Mouse (Mus musculus): Measurements from ENCODE around the gene Cep104. TPM values are rescaled to one million over a fixed set of nuclear protein-coding genes. Genes with fewer than 3 reads are reported as not detected.
A peak's percentile ranks its signal among the peaks of the same experiment; 100 is the strongest.

Cep104 gene
- total RNA-seq, 2 experiments from 2014 or later = 22.1 to 23.1 TPM

GRCm38 (mm10) chr4:153980470-153980869 lies 5.5 kb downstream of the Cep104 start:
- no peak for DNase-seq (ENCODE audit: low spot score in 2 of 2)

GRCm38 (mm10) chr4:153992715-153993114 lies 17.7 kb downstream of the Cep104 start:
- DNase-seq (ENCODE audit: low spot score in 2 of 2) = no peak

GRCm38 (mm10) chr4:153993505-153993904 lies 18.5 kb downstream of the Cep104 start:
- no peak for DNase-seq (ENCODE audit: low spot score in 2 of 2)

- no peak for DNase-seq (ENCODE audit: low spot score in 2 of 2)
These were observed 30.5 kb downstream of the Cep104 start for GRCm38 (mm10) chr4:154005488-154005887.

GRCm38 (mm10) chr4:154006264-154006663 lies 31.3 kb downstream of the Cep104 start:
- no peak for DNase-seq (ENCODE audit: low spot score in 2 of 2)

- DNase-seq (ENCODE audit: low spot score in 2 of 2) = no peak
These were observed 32.8 kb downstream of the Cep104 start for GRCm38 (mm10) chr4:154007759-154008158.

GRCm38 (mm10) chr4:154010907-154011645 lies 36.1 kb downstream of the Cep104 start:
- no peak for DNase-seq (ENCODE audit: low spot score in 2 of 2)

- DNase-seq (ENCODE audit: low spot score in 2 of 2) = peak; percentile 48 to 69
These were observed 36.7 kb downstream of the Cep104 start, which contains the start of gene Lrrc47 for GRCm38 (mm10) chr4:154011646-154012089. Lrrc47 (plus strand) TSS chr4:154011731.

- no peak for DNase-seq (ENCODE audit: low spot score in 2 of 2)
These were observed 37.3 kb downstream of the Cep104 start for GRCm38 (mm10) chr4:154012132-154012882.

GRCm38 (mm10) chr4:154015476-154015875 lies 40.5 kb downstream of the Cep104 start:
- no peak for DNase-seq (ENCODE audit: low spot score in 2 of 2)

GRCm38 (mm10) chr4:154019571-154019970 lies 44.6 kb downstream of the Cep104 start:
- DNase-seq (ENCODE audit: low spot score in 2 of 2) = no peak

- no peak for DNase-seq (ENCODE audit: low spot score in 2 of 2)
These were observed 46.4 kb downstream of the Cep104 start for GRCm38 (mm10) chr4:154021432-154021831.

GRCm38 (mm10) chr4:154022407-154022806 lies 47.4 kb downstream of the Cep104 start:
- no peak for DNase-seq (ENCODE audit: low spot score in 2 of 2)

- DNase-seq (ENCODE audit: low spot score in 2 of 2) = no peak
These were observed 47.9 kb downstream of the Cep104 start for GRCm38 (mm10) chr4:154022844-154023243.

- no peak for DNase-seq (ENCODE audit: low spot score in 2 of 2)
These were observed 49.0 kb downstream of the Cep104 start for GRCm38 (mm10) chr4:154023754-154024601.

- no peak for DNase-seq (ENCODE audit: low spot score in 2 of 2)
These were observed 49.9 kb downstream of the Cep104 start for GRCm38 (mm10) chr4:154024729-154025521.

- peak; percentile 43 to 60 for DNase-seq (ENCODE audit: low spot score in 2 of 2)
These were observed 50.8 kb downstream of the Cep104 start, which contains the start of gene Smim1 for GRCm38 (mm10) chr4:154025641-154026440. Smim1 (minus strand) TSS chr4:154026230.

GRCm38 (mm10) chr4:154026441-154026761 lies 51.4 kb downstream of the Cep104 start:
- no peak for DNase-seq (ENCODE audit: low spot score in 2 of 2)

GRCm38 (mm10) chr4:154028066-154028465 lies 53.1 kb downstream of the Cep104 start:
- DNase-seq (ENCODE audit: low spot score in 2 of 2) = no peak

GRCm38 (mm10) chr4:154028646-154029045 lies 53.7 kb downstream of the Cep104 start:
- DNase-seq (ENCODE audit: low spot score in 2 of 2) = no peak
